Mouse (Mus musculus) lung, postnatal 0 days (tissue): ENCODE measurements at regions not wholly inside any gene's neighbourhood (a gene's known extent, or its start where the extent isn't known, plus 50 kb on each side); places are given as distances from the start of the nearest gene placed in this dataset.
"Not testable (repeated sequence)": the region's sequence is repeated elsewhere in the genome, so short reads cannot be mapped to it uniquely, and the experiment has no call there.

ENCODE experiments used
- ATAC-seq: fragments of 200-750 bp; cut with Nextera tagmentation; 2 replicates; pipeline ENCODE4 v1.8.0; 2017; ENCODE audit warnings: moderate library complexity
- DNase-seq: peaks from one replicate; pipeline ENCODE4 v3.0.0-alpha.2; 2016; ENCODE audit warnings: low spot score
- H3K27ac ChIP-seq: fragments of 300-500 bp; sonication (generic); 2 replicates; pipeline ENCODE4 v1.5.1; 2014; ENCODE audit warnings: antibody characterized with exemption, mild to moderate bottlenecking, low read length, mixed read lengths
- H3K27me3 ChIP-seq: fragments of 300-500 bp; sonication (generic); replicated peaks from 2 replicates; pipeline ENCODE4 v1.6.1; 2014; ENCODE audit warnings: low read length, mixed read lengths; ENCODE audit not compliant: insufficient read depth
- H3K36me3 ChIP-seq: fragments of 300-500 bp; sonication (generic); 2 replicates; pipeline ENCODE4 v1.6.1; 2014; ENCODE audit warnings: low read length, mixed read lengths; ENCODE audit not compliant: insufficient read depth
- H3K4me1 ChIP-seq: fragments of 300-500 bp; sonication (generic); 2 replicates; pipeline ENCODE4 v1.6.1; 2014; ENCODE audit warnings: antibody characterized with exemption, low read depth, low read length, mixed read lengths; ENCODE audit not compliant: insufficient read depth
- H3K4me2 ChIP-seq: fragments of 300-500 bp; sonication (generic); replicated peaks from 2 replicates; pipeline ENCODE4 v1.6.1; 2014; ENCODE audit warnings: low read depth, mild to moderate bottlenecking, low read length, moderate library complexity, mixed read lengths
- H3K4me3 ChIP-seq: fragments of 300-500 bp; sonication (generic); 2 replicates; pipeline ENCODE4 v1.5.1; 2014; ENCODE audit warnings: low read depth, low read length
- H3K9ac ChIP-seq: fragments of 300-500 bp; sonication (generic); replicated peaks from 2 replicates; pipeline ENCODE4 v1.6.1; 2014; ENCODE audit warnings: low read depth, mild to moderate bottlenecking
- H3K9me3 ChIP-seq: fragments of 300-500 bp; sonication (generic); 2 replicates; pipeline ENCODE4 v1.6.1; 2016; ENCODE audit warnings: low read length, mixed read lengths
- CTCF ChIP-seq: IDR thresholded peaks from 2 replicates; pipeline ENCODE4 v1.5.1; 2016; ENCODE audit warnings: antibody characterized with exemption, mild to moderate bottlenecking
- EP300 ChIP-seq: IDR thresholded peaks from 2 replicates; pipeline ENCODE4 v1.6.1; 2016; ENCODE audit warnings: antibody characterized with exemption, mild to moderate bottlenecking, control low read depth
- WGBS: fragments of 180-500 bp; shearing (Covaris S2); extraction: QIAGEN DNeasy Blood & Tissue Kit; methylation state at CpG from one replicate; pipeline ENCODE4 v1.1.7; 2014; 5-methylcytosine and 5-hydroxymethylcytosine counted together

GRCm38 (mm10) chr16:65629186-65629585, 66.7 kb upstream of the Chmp2b start:
- Histone ChIP-seq H3K9ac (no peak overlapping the region), H3K4me3 (no peak overlapping the region), H3K27me3 (no peaks in the 10 kb centered on the region), H3K9me3 (no peaks in the 10 kb centered on the region), H3K4me2 (no peak overlapping the region), H3K4me1 (no peaks in the 10 kb centered on the region), H3K27ac (no peak overlapping the region), H3K36me3 (no peaks in the 10 kb centered on the region)
- ATAC-seq (peak; percentile 40; the same call in 1 of the 2 replicates), DNase-seq (peak; percentile 84)
- 4% methylated on average over 10 of the region's 10 CpGs for WGBS
- no peak for TF ChIP-seq EP300
- peak; percentile 69 for TF ChIP-seq CTCF

GRCm38 (mm10) chr16:65631680-65632079, 69.2 kb upstream of the Chmp2b start:
- ATAC-seq, result no peak
- 45% methylated on average over 5 of the region's 5 CpGs for WGBS
- H3K4me1 ChIP-seq, result no peaks in the 10 kb centered on the region

GRCm38 (mm10) chr16:65646741-65647140, 84.2 kb upstream of the Chmp2b start:
- DNase-seq, ATAC-seq: not testable (repeated sequence)

More at GRCm38 (mm10) chr16:65631680-65632079, 69.2 kb upstream of the Chmp2b start:
- DNase-seq, result no peak
- no peak overlapping the region for H3K27ac ChIP-seq
- no peaks in the 10 kb centered on the region for H3K36me3 ChIP-seq
- no peaks in the 10 kb centered on the region for H3K9me3 ChIP-seq
- H3K9ac ChIP-seq, result no peak overlapping the region
- H3K4me2 ChIP-seq, result no peak overlapping the region
- H3K4me3 ChIP-seq, result no peak overlapping the region
- TF ChIP-seq CTCF, result 0 out of 2 replicates have a peak, but pooled peaks have one; percentile 10
- TF ChIP-seq EP300, result no peak
- H3K27me3 ChIP-seq, result no peaks in the 10 kb centered on the region

GRCm38 (mm10) chr16:65649061-65649460, 86.5 kb upstream of the Chmp2b start:
- no peak overlapping the region for H3K4me3 ChIP-seq
- no peak overlapping the region for H3K4me2 ChIP-seq
- no peaks in the 10 kb centered on the region for H3K9me3 ChIP-seq
- no peaks in the 10 kb centered on the region for H3K27me3 ChIP-seq
- no peaks in the 10 kb centered on the region for H3K36me3 ChIP-seq
- TF ChIP-seq CTCF (no peak), EP300 (no peak)
- ATAC-seq (no peak), DNase-seq (no peak)
- no peaks in the 10 kb centered on the region for H3K4me1 ChIP-seq
- 73% methylated on average over 3 of the region's 3 CpGs for WGBS
- no peak overlapping the region for H3K9ac ChIP-seq
- H3K27ac ChIP-seq, result no peak overlapping the region

More at GRCm38 (mm10) chr16:65646741-65647140, 84.2 kb upstream of the Chmp2b start:
- H3K27ac ChIP-seq, H3K36me3 ChIP-seq, H3K4me3 ChIP-seq, H3K27me3 ChIP-seq, H3K9ac ChIP-seq, H3K4me2 ChIP-seq, H3K9me3 ChIP-seq, H3K4me1 ChIP-seq: not testable (repeated sequence)
- 82% methylated on average over 3 of the region's 3 CpGs for WGBS

- no peak for ATAC-seq
- no peaks in the 10 kb centered on the region for H3K27me3 ChIP-seq
- DNase-seq, result no peak
- H3K4me3 ChIP-seq, result no peak overlapping the region
- H3K4me1 ChIP-seq, result no peaks in the 10 kb centered on the region
- H3K9me3 ChIP-seq, result no peaks in the 10 kb centered on the region
- H3K27ac ChIP-seq, result no peak overlapping the region
- TF ChIP-seq CTCF (no peak), EP300 (no peak)
- no peak overlapping the region for H3K9ac ChIP-seq
- no peak overlapping the region for H3K4me2 ChIP-seq
- no peaks in the 10 kb centered on the region for H3K36me3 ChIP-seq
Measured at GRCm38 (mm10) chr16:65655490-65655889, 93.0 kb upstream of the Chmp2b start.

- no peak for ATAC-seq
- no peak for DNase-seq
Measured at GRCm38 (mm10) chr16:65657829-65658228, 95.3 kb upstream of the Chmp2b start.

GRCm38 (mm10) chr16:65664787-65665186, 102.3 kb upstream of the Chmp2b start:
- Histone ChIP-seq H3K9me3 (no peaks in the 10 kb centered on the region), H3K27me3 (no peaks in the 10 kb centered on the region), H3K4me1 (no peaks in the 10 kb centered on the region), H3K36me3 (no peaks in the 10 kb centered on the region), H3K27ac (no peak overlapping the region), H3K9ac (no peak overlapping the region), H3K4me2 (no peak overlapping the region), H3K4me3 (no peak overlapping the region)
- peak; percentile 10 for DNase-seq
- no peak for TF ChIP-seq EP300
- TF ChIP-seq CTCF, result peak; percentile 63
- ATAC-seq, result peak; percentile 17; the same call in 1 of the 2 replicates
- WGBS, result 70% methylated on average over 3 of the region's 3 CpGs

More at GRCm38 (mm10) chr16:65657829-65658228, 95.3 kb upstream of the Chmp2b start:
- 37% methylated on average over 2 of the region's 2 CpGs for WGBS
- H3K4me1 ChIP-seq, result no peaks in the 10 kb centered on the region
- TF ChIP-seq EP300 (no peak), CTCF (no peak)
- H3K27ac ChIP-seq, result no peak overlapping the region
- H3K4me2 ChIP-seq, result no peak overlapping the region
- no peak overlapping the region for H3K4me3 ChIP-seq
- H3K36me3 ChIP-seq, result no peaks in the 10 kb centered on the region
- H3K9me3 ChIP-seq, result no peaks in the 10 kb centered on the region
- H3K27me3 ChIP-seq, result no peaks in the 10 kb centered on the region
- H3K9ac ChIP-seq, result no peak overlapping the region
